Mouse (Mus musculus) layer of hippocampus, adult 6 months (tissue): Measurements from ENCODE around the gene Tmem39a. TPM values are rescaled to one million over a fixed set of nuclear protein-coding genes. Genes with fewer than 3 reads are reported as not detected.

ENCODE experiments used
- long read RNA-seq, 2 experiments: library from polyadenylated mRNA; unstranded; transcript quantifications; one replicate each; pipeline ENCODE4 v2.0.0; 2019 to 2020
- polyA plus RNA-seq: library from polyadenylated mRNA; unstranded; fragments of <200 nt; fragmentation: Nextera tagmentation; gene quantifications from 2 replicates; pipeline ENCODE4 v1.2.3, GENCODE M21; 2021

The Tmem39a gene
- polyA plus RNA-seq: 6.0 and 6.8 TPM in 2 replicates
- long read RNA-seq, experiment 1, partial matches to known transcripts: 0 of 4 reads
- long read RNA-seq, experiment 1, other reads (novel, unspliced or antisense): 2 of 4 reads
- long read RNA-seq, experiment 2, transcript Tmem39a-201 (9 exons, 2,871 nt): major isoform, 10 of 21 reads
- long read RNA-seq, experiment 2, partial matches to known transcripts: 1 of 21 reads
- long read RNA-seq, experiment 2, other reads (novel, unspliced or antisense): 9 of 21 reads

GRCm38 (mm10) chr16:38558221-38558748 lies at the start of gene Tmem39a:
TSS of gene Tmem39a (plus strand) at chr16:38558698.

GRCm38 (mm10) chr16:38522129-38523084 lies 36.1 kb upstream of the Tmem39a start, which contains the start of gene Timmdc1:
TSS of gene Timmdc1 (minus strand) at chr16:38522663.

GRCm38 (mm10) chr16:38549479-38550396 lies 8.8 kb upstream of the Tmem39a start, which contains the start of gene Poglut1:
TSS of gene Poglut1 (minus strand) at chr16:38550258.

Other genes starting within 250 kb of the Tmem39a start
- gene Maats1, start 216.6 kb upstream of the Tmem39a start, polyA plus RNA-seq: 0.88 and 1.7 TPM in 2 replicates
- gene Cox17, start 211.7 kb upstream of the Tmem39a start, polyA plus RNA-seq: 815 and 850 TPM in 2 replicates
- not detected in 2 replicates for gene Gm21987, start 211.7 kb upstream of the Tmem39a start, polyA plus RNA-seq
- 0.19 and 0.29 TPM in 2 replicates for gene Popdc2, start 196.5 kb upstream of the Tmem39a start, polyA plus RNA-seq
- 0.33 and 0.40 TPM in 2 replicates for gene Pla1a, start 125.6 kb upstream of the Tmem39a start, polyA plus RNA-seq
- 103 and 128 TPM in 2 replicates for gene Adprh, start 106.0 kb upstream of the Tmem39a start, polyA plus RNA-seq
- 0.18 and 0.44 TPM in 2 replicates for gene Cd80, start 103.1 kb upstream of the Tmem39a start, polyA plus RNA-seq
- gene Timmdc1, start 36.0 kb upstream of the Tmem39a start, polyA plus RNA-seq: 40.2 and 60.3 TPM in 2 replicates
- gene Poglut1, start 8.4 kb upstream of the Tmem39a start, polyA plus RNA-seq: 42.0 and 42.2 TPM in 2 replicates
- 5.6 and 6.3 TPM in 2 replicates for gene Arhgap31, start 154.6 kb downstream of the Tmem39a start, polyA plus RNA-seq
- 22.9 and 23.1 TPM in 2 replicates for gene B4galt4, start 183.6 kb downstream of the Tmem39a start, polyA plus RNA-seq
- gene Upk1b, start 241.6 kb downstream of the Tmem39a start, polyA plus RNA-seq: 1.4 and 1.8 TPM in 2 replicates